Mouse (Mus musculus) lung, postnatal 4 days (tissue): Measurements from ENCODE around the gene Fhl4.

Source experiments
- DNase-seq, 2 experiments: peaks; one replicate each; pipeline ENCODE4 v3.0.0; 2021

Gene Fhl4

GRCm38 (mm10) chr10:85102247-85103084 lies at the start of gene Fhl4, which contains the start of gene Tmem263:
TSS of gene Fhl4 (minus strand) at chr10:85102495.
TSS of gene Tmem263 (plus strand) at chr10:85102627.
- peak; percentile 89 to 93 for DNase-seq

- no peak for DNase-seq
Measured at GRCm38 (mm10) chr10:85149226-85149625, 46.9 kb upstream of the Fhl4 start.

- DNase-seq = no peak
Measured at GRCm38 (mm10) chr10:85146282-85146681, 44.0 kb upstream of the Fhl4 start.

- no peak for DNase-seq
Measured at GRCm38 (mm10) chr10:85141465-85141864, 39.2 kb upstream of the Fhl4 start.

GRCm38 (mm10) chr10:85136573-85136972 lies 34.3 kb upstream of the Fhl4 start:
- DNase-seq = no peak

GRCm38 (mm10) chr10:85128453-85128852 lies 26.2 kb upstream of the Fhl4 start:
- DNase-seq = peak; percentile 31 to 41

GRCm38 (mm10) chr10:85127395-85128287 lies 25.3 kb upstream of the Fhl4 start, which contains the start of gene Mterf2:
TSS of gene Mterf2 (minus strand) at chr10:85128027.
- DNase-seq = peak; percentile 92 to 95

GRCm38 (mm10) chr10:85125184-85125583 lies 22.9 kb upstream of the Fhl4 start:
- DNase-seq = no peak

- DNase-seq = no peak
Measured at GRCm38 (mm10) chr10:85114409-85114808, 12.1 kb upstream of the Fhl4 start.

GRCm38 (mm10) chr10:85103085-85103885 lies 990 bp upstream of the Fhl4 start:
- DNase-seq = peak; percentile 25 to 43

- peak in 1 of 2 experiments; percentile 31 for DNase-seq
Measured at GRCm38 (mm10) chr10:85101841-85102240, 454 bp downstream of the Fhl4 start.

- DNase-seq = no peak
Measured at GRCm38 (mm10) chr10:85071605-85072152, 30.6 kb downstream of the Fhl4 start.

- no peak for DNase-seq
Measured at GRCm38 (mm10) chr10:85054876-85055275, 47.4 kb downstream of the Fhl4 start.

- DNase-seq = no peak
Measured at GRCm38 (mm10) chr10:85052451-85052850, 49.8 kb downstream of the Fhl4 start.

- no peak for DNase-seq
Measured at GRCm38 (mm10) chr10:85050668-85051208, 51.6 kb downstream of the Fhl4 start.

GRCm38 (mm10) chr10:85048008-85048407 lies 54.3 kb downstream of the Fhl4 start:
- no peak for DNase-seq

GRCm38 (mm10) chr10:85046585-85046984 lies 55.7 kb downstream of the Fhl4 start:
- peak in 1 of 2 experiments; percentile 35 for DNase-seq
